Mouse (Mus musculus) heart, embryonic 14.5 days (tissue): ENCODE measurements around the gene Adk. TPM values are rescaled to one million over a fixed set of nuclear protein-coding genes. Genes with fewer than 3 reads are reported as not detected.

Experiments used
- ATAC-seq: fragments of 200-750 bp; cut with Nextera tagmentation; 2 replicates; pipeline ENCODE4 v1.8.0; 2017; ENCODE audit warnings: low read depth, moderate TSS enrichment; ENCODE audit not compliant: insufficient number of reproducible peaks, insufficient read depth, low FRiP score
- H3K27ac ChIP-seq, 2 experiments: fragments of 200-500 bp in 1 of 2; fragments of 300-500 bp in 1 of 2; sonication (generic) in 1 of 2; replicated peaks in 1 of 2; 2 replicates each; pipeline ENCODE4 v1.5.1; 2012 to 2014; ENCODE audit warnings: low read depth in 2 of 2, low read length in 2 of 2, control low read depth in 1 of 2, mild to moderate bottlenecking in 1 of 2, mixed read lengths in 1 of 2; ENCODE audit not compliant: control insufficient read depth in 1 of 2, insufficient read depth in 1 of 2
- H3K27me3 ChIP-seq: fragments of 300-500 bp; sonication (generic); 2 replicates; pipeline ENCODE4 v1.6.1; 2014; ENCODE audit warnings: mild to moderate bottlenecking, low read length, control low read depth; ENCODE audit not compliant: control insufficient read depth, insufficient read depth
- H3K36me3 ChIP-seq: fragments of 300-500 bp; sonication (generic); 2 replicates; pipeline ENCODE4 v1.6.1; 2014; ENCODE audit warnings: mild to moderate bottlenecking, control low read depth, low read length, mixed read lengths; ENCODE audit not compliant: control insufficient read depth, insufficient read depth
- H3K4me1 ChIP-seq, 2 experiments: fragments of 200-500 bp in 1 of 2; fragments of 300-500 bp in 1 of 2; sonication (generic) in 1 of 2; 2 replicates each; pipeline ENCODE4 v1.6.1; 2012 to 2014; ENCODE audit warnings: low read length in 2 of 2, control low read depth in 1 of 2, mixed read lengths in 1 of 2; ENCODE audit not compliant: control insufficient read depth in 2 of 2, insufficient read depth in 2 of 2
- H3K4me2 ChIP-seq: fragments of 300-500 bp; sonication (generic); 2 replicates; pipeline ENCODE4 v1.6.1; 2014; ENCODE audit warnings: mild to moderate bottlenecking, low read length
- H3K4me3 ChIP-seq, 2 experiments: fragments of 200-500 bp in 1 of 2; fragments of 300-500 bp in 1 of 2; sonication (generic) in 1 of 2; 2 replicates each; pipeline ENCODE4 v1.5.1; 2012 to 2014; ENCODE audit warnings: low read length in 2 of 2, mild to moderate bottlenecking in 2 of 2, control low read depth in 1 of 2, low read depth in 1 of 2, moderate library complexity in 1 of 2; ENCODE audit not compliant: control insufficient read depth in 1 of 2, insufficient read depth in 1 of 2
- H3K9ac ChIP-seq: fragments of 300-500 bp; sonication (generic); 2 replicates; pipeline ENCODE4 v1.6.1; 2014; ENCODE audit warnings: mild to moderate bottlenecking, low read length
- H3K9me3 ChIP-seq: fragments of 300-500 bp; sonication (generic); 2 replicates; pipeline ENCODE4 v1.6.1; 2016; ENCODE audit warnings: low read length, control low read depth; ENCODE audit not compliant: control insufficient read depth
- WGBS: fragments of 180-500 bp; shearing (Covaris S2); extraction: QIAGEN DNeasy Blood & Tissue Kit; methylation state at CpG from one replicate; pipeline ENCODE4 v1.1.7; 2014; 5-methylcytosine and 5-hydroxymethylcytosine counted together
- polyA plus RNA-seq: library from polyadenylated mRNA; unstranded; fragments of >200 nt; fragmentation: Nextera tagmentation; extraction: Ambion mirVana; gene quantifications from 2 replicates; pipeline ENCODE4 v1.2.1, GENCODE M21; 2014

The Adk gene
- polyA plus RNA-seq, 1 experiment from 2014 or later, result 250 TPM

GRCm38 (mm10) chr14:21441772-21442533, 389.6 kb downstream of the Adk start:
- WGBS, result 87% methylated on average over 10 of the region's 10 CpGs
- H3K4me3 ChIP-seq, result no peak overlapping the region
- peaks cover 3% of the 10 kb centered on the region; the same call in 1 of the 2 replicates for H3K9me3 ChIP-seq

GRCm38 (mm10) chr14:21452581-21452980, 400.2 kb downstream of the Adk start:
- H3K36me3 ChIP-seq, result peaks cover 29% of the 10 kb centered on the region
- H3K27ac ChIP-seq, result peak overlapping the region in 1 of 2 experiments; percentile 24; a peak in 1 of 4 replicates
- ATAC-seq, result peak; percentile 71; the same call in 1 of the 2 replicates
- no peak overlapping the region for H3K4me3 ChIP-seq
- no peaks in the 10 kb centered on the region for H3K27me3 ChIP-seq
- WGBS, result 40% methylated on average over 4 of the region's 4 CpGs
- no peaks in the 10 kb centered on the region for H3K9me3 ChIP-seq
- peaks cover 9% of the 10 kb centered on the region in 2 experiments for H3K4me1 ChIP-seq
- no peak overlapping the region for H3K9ac ChIP-seq
- no peak overlapping the region for H3K4me2 ChIP-seq

More at GRCm38 (mm10) chr14:21441772-21442533, 389.6 kb downstream of the Adk start:
- H3K4me1 ChIP-seq, result peaks cover 13 to 26% of the 10 kb centered on the region in 2 experiments
- no peak overlapping the region for H3K4me2 ChIP-seq
- no peak overlapping the region for H3K27ac ChIP-seq
- H3K36me3 ChIP-seq, result 0 out of 2 replicates have a peak, but pooled peaks cover 3% of the 10 kb centered on the region
- H3K9ac ChIP-seq, result no peak overlapping the region
- no peak for ATAC-seq
- no peaks in the 10 kb centered on the region for H3K27me3 ChIP-seq

GRCm38 (mm10) chr14:21453896-21454295, 401.5 kb downstream of the Adk start:
- WGBS, result 69% methylated on average over 2 of the region's 2 CpGs

DNA sequence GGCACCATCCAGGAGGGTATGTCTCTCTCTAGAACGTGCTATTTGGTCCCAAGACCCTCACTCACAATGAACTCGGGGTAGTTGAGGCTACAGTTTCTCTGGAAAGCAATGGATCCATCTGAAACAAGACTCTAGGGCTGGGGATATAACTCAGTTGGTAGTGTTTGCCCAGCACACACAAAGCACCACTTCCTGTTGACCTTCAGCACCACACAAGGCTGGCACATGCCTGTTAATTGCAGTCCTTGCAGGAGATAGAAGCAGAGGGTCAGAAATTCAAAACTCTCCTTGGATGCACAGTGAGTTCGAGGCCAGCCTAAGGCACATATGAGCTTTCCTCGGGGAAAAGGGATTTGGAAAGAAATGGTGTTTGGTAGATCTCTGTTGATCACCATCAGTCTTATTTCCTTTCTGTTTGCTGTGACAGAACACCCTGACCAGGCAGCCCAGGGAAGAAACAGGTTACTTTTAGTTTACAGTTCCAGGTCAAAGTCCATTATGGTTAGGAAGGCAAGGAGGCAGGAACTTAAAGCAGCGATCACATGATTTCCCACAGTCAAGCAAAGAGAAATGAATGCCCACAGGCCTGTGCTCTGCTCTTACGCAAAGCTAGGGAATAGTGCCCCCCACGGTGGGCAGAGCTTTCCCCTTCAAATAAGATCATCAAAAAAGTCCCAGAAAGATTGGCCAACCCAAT, 403.4 kb downstream of the Adk start:
- WGBS, result 91% methylated on average over 7 of the region's 7 CpGs
- Histone ChIP-seq H3K9me3 (no peaks in the 10 kb centered on the region), H3K9ac (no peak overlapping the region), H3K4me1 (peaks cover 9% of the 10 kb centered on the region in 2 experiments), H3K36me3 (no peaks in the 10 kb centered on the region; the same call in 1 of the 2 replicates), H3K4me2 (no peak overlapping the region), H3K27me3 (no peaks in the 10 kb centered on the region), H3K4me3 (no peak overlapping the region), H3K27ac (no peak overlapping the region)
- no peak for ATAC-seq

More at GRCm38 (mm10) chr14:21453896-21454295, 401.5 kb downstream of the Adk start:
- Histone ChIP-seq H3K9ac (no peak overlapping the region), H3K4me2 (no peak overlapping the region), H3K27me3 (no peaks in the 10 kb centered on the region), H3K27ac (no peak overlapping the region), H3K4me3 (no peak overlapping the region), H3K4me1 (peaks cover 9% of the 10 kb centered on the region in 2 experiments), H3K9me3 (no peaks in the 10 kb centered on the region), H3K36me3 (peaks cover 17% of the 10 kb centered on the region)
- ATAC-seq, result no peak

GRCm38 (mm10) chr14:21456526-21456925, 404.2 kb downstream of the Adk start:
- H3K4me3 ChIP-seq, result no peak overlapping the region
- no peaks in the 10 kb centered on the region for H3K36me3 ChIP-seq
- H3K27me3 ChIP-seq, result no peaks in the 10 kb centered on the region
- H3K4me1 ChIP-seq, result peaks cover 9% of the 10 kb centered on the region in 2 experiments
- no peaks in the 10 kb centered on the region for H3K9me3 ChIP-seq
- no peak for ATAC-seq
- no peak overlapping the region for H3K9ac ChIP-seq
- 0 out of 4 replicates have a peak overlapping the region, but pooled peaks of 1 of the 2 experiments have one; percentile 10 for H3K27ac ChIP-seq
- H3K4me2 ChIP-seq, result no peak overlapping the region

DNA sequence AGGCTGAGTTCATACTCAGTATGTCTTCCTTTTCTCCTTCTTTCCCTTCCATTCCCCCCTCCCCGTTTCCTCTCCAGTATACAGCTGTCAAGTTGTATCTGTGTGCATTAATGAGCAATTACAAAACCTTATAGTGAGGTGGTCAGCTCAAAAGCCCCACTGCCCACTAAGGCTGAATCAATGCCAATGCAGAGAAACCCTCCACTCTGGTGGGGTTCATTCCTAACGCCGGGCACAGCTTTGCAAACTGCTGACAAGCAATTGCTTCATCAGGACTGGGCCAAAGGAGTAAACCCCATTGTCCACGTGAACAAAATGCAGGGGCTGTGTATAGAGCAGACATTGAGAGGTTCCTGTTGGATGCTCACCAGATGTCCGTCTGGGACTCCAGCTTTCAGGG, 405.5 kb downstream of the Adk start:
- 82% methylated on average over 5 of the region's 5 CpGs for WGBS

DNA sequence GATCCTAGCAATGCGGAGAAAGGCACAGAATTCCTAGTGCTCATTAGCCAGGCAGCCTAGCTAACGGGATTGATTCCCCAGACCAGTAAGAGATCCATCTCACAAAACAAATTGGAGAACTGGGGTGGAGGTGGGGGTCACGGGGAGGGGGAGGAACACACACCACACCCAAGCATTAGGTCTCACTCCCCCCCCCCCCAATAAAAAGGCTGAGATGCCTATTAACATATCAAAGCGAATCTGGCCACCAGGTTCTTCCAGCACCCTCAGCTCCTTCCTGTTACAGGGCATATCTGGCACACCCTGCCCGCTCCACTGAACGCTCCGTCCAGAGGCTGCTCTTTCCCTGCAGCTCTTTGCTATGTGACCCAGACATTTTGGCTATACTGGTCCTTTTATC, 406.3 kb downstream of the Adk start:
- H3K36me3 ChIP-seq, result no peaks in the 10 kb centered on the region
- H3K9ac ChIP-seq, result no peak overlapping the region
- no peak overlapping the region for H3K27ac ChIP-seq
- peaks cover 4 to 7% of the 10 kb centered on the region in 2 experiments; a peak in 3 of 4 replicates for H3K4me1 ChIP-seq
- no peak overlapping the region for H3K4me3 ChIP-seq
- H3K9me3 ChIP-seq, result no peaks in the 10 kb centered on the region
- ATAC-seq, result no peak
- H3K27me3 ChIP-seq, result no peaks in the 10 kb centered on the region
- no peak overlapping the region for H3K4me2 ChIP-seq
- 85% methylated on average over 6 of the region's 7 CpGs for WGBS

More for the DNA sequence above, 405.5 kb downstream of the Adk start:
- no peak overlapping the region for H3K4me2 ChIP-seq
- H3K9me3 ChIP-seq, result no peaks in the 10 kb centered on the region
- no peak overlapping the region for H3K27ac ChIP-seq
- H3K4me1 ChIP-seq, result peaks cover under 1 to 5% of the 10 kb centered on the region in 2 experiments; a peak in 3 of 4 replicates
- no peak overlapping the region for H3K9ac ChIP-seq
- H3K36me3 ChIP-seq, result no peaks in the 10 kb centered on the region
- no peaks in the 10 kb centered on the region for H3K27me3 ChIP-seq
- ATAC-seq, result no peak
- H3K4me3 ChIP-seq, result no peak overlapping the region
